Mouse (Mus musculus) cerebellum, adult 9-11 months (tissue): ENCODE measurements around the gene Csf3.
"Not testable (repeated sequence)": the region's sequence is repeated elsewhere in the genome, so short reads cannot be mapped to it uniquely, and the experiment has no call there.

ENCODE experiments used
- DNase-seq: peaks from one replicate; pipeline ENCODE4 v3.0.0; 2022

The Csf3 gene

DNA sequence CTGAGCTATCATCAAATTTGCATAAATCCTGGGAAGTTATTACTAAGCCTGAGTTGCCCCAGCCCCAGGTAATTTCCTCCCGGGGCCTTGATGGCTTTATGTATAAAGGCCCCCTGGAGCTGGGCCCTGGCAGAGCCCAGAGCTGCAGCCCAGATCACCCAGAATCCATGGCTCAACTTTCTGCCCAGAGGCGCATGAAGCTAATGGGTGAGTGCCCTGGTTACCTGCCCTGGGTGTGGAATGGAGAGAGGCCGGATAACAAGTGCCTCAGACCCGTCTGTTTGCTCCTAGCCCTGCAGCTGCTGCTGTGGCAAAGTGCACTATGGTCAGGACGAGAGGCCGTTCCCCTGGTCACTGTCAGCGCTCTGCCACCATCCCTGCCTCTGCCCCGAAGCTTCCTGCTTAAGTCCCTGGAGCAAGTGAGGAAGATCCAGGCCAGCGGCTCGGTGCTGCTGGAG is at the start of gene Csf3:
Gene Csf3, plus strand, starts transcription at position 51 of the 458 bp plus-strand sequence.
- no peak for DNase-seq

GRCm38 (mm10) chr11:98655076-98655475 is 46.0 kb upstream of the Csf3 start:
- not testable (repeated sequence) for DNase-seq

GRCm38 (mm10) chr11:98660517-98660916 is 40.5 kb upstream of the Csf3 start:
- DNase-seq: peak; percentile 40

- DNase-seq: no peak
Measured at GRCm38 (mm10) chr11:98664091-98664490, 37.0 kb upstream of the Csf3 start, which contains the start of gene Gsdma. TSS of gene Gsdma (plus strand) at chr11:98664351.

DNA sequence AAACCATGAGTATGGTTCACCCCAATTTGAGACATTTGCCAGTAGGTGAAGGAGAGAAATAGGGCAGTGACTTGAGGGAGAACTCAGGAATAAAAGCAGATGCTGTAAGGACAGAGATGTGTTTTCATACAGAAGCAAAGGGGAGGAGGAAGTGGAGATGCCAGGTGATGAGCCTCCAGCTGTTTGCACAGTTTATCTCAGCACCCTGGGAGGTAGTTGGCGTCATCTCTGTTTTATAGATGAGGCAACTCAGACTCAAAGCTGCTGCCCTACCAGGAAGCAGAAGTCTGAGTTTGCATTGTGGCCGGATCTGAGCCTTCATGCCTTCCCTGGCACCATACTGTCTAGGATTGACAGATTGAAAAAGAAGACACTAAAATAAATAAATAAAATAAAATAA is 32.1 kb upstream of the Csf3 start:
- no peak for DNase-seq

GRCm38 (mm10) chr11:98671284-98671815 is 29.7 kb upstream of the Csf3 start:
- no peak for DNase-seq

- no peak for DNase-seq
Measured at GRCm38 (mm10) chr11:98671857-98672256, 29.2 kb upstream of the Csf3 start.

- no peak for DNase-seq
Measured at GRCm38 (mm10) chr11:98672482-98672881, 28.6 kb upstream of the Csf3 start.

DNA sequence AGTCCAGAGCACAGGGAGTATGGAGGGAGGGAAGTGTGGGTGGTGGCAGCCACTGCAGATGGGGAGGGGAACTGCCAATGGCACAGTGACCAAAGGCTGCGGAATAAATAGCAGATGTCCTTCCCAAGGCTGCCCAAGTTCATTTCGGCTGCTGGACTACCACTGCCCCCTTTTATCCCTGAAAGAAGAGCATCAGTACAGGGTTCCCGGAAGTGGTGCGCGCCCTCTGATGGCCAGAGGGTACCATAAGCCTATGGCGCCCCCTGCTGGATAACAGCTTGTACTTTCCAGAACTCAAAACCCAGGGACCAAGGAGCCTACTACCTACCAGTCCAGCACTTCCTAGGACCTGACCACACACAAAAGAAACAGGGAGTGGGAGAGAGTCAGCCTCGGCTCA is 27.9 kb upstream of the Csf3 start:
- peak; percentile 42 for DNase-seq

DNA sequence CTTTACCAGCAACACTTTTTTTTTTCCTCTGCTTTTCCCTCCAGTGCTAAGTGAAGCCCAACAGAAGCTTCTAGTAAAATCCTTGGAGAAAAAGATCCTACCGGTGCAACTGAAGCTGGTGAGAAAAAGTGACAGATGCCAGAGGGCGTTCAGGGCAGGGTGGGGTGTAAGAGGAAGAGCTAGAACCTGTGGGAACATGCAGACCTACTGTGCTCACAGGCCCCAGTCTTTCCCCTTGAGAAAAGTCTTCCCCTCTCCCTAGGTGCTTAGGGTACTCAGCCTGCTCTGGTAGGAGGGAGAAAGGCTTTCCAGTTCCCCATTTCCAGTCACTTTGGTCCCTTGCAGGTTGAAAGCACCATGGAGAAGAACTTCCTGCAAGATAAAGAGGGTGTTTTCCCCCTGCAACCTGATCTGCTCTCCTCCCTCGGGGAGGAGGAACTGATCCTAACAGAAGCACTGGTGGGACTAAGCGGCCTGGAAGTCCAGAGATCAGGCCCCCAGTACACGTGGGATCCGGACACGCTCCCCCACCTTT is 25.2 kb upstream of the Csf3 start:
- DNase-seq: no peak

DNA sequence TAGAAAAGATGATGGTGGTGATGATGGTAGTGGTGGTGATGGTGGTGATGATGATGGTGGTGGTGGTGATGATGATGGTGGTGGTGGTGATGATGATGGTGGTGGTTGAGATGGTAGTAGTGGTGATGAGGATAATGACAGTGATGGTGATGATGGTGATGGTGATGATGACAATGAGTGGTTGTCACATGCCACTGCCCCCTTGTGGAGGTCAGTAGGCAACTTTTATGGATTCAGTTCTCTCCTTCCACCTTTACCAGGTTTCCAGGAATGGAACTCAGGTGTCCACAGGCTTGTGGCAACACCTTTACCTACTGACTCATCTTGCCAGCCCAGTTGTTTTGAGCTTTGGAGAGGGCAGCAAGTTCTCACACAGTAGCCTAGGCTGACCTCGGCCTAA is 21.0 kb upstream of the Csf3 start:
- DNase-seq: peak; percentile 27

- DNase-seq: not testable (repeated sequence)
Measured at GRCm38 (mm10) chr11:98680595-98680994, 20.5 kb upstream of the Csf3 start.

DNA sequence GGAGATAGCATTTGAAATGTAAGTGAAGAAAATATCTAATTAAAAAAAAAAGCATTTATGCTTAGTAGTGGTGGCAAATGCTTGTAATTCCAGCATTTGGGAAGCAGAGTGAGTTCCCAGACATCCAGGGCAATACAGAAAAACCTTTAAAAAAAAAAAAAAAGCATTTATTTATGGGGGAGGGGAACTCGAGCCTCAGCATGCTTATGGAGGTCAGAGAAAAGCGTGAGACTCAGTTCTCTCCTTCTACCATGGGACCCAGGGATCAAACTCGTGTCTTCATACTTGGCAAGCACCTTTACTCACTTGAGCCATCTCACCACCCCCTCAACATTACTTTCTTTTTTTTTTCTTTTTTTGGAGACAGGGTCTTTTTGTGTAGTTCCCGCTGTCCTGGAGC is 19.9 kb upstream of the Csf3 start:
- no peak for DNase-seq

GRCm38 (mm10) chr11:98681786-98682745 is 19.0 kb upstream of the Csf3 start, which contains the start of gene Psmd3:
TSS of gene Psmd3 (plus strand) at chr11:98682554.
- DNase-seq: peak; percentile 97

GRCm38 (mm10) chr11:98682811-98683210 is 18.3 kb upstream of the Csf3 start:
- DNase-seq: no peak

- DNase-seq: no peak
Measured at GRCm38 (mm10) chr11:98685642-98686041, 15.4 kb upstream of the Csf3 start.

GRCm38 (mm10) chr11:98686976-98687375 is 14.1 kb upstream of the Csf3 start:
- DNase-seq: no peak

DNA sequence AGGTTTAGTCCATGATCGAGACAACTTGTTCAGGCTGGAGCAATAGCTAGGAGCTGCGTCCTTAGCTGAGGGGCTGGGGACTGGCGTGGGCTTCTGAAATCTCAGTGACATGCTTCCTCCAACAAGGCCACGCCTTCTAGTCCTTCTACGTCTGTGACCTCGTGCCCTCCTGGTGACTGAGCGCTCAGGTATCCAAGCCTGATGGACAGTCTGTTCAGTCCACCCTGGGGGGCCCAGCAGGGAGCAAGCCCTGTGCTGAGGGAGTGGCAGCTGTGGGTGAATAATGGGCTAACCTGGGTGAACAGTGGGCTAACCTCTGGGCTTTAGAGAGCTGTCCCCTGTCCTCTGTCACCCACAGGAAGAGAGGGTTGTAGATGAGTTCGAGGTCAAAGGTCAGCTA is 13.1 kb upstream of the Csf3 start:
- no peak for DNase-seq

DNA sequence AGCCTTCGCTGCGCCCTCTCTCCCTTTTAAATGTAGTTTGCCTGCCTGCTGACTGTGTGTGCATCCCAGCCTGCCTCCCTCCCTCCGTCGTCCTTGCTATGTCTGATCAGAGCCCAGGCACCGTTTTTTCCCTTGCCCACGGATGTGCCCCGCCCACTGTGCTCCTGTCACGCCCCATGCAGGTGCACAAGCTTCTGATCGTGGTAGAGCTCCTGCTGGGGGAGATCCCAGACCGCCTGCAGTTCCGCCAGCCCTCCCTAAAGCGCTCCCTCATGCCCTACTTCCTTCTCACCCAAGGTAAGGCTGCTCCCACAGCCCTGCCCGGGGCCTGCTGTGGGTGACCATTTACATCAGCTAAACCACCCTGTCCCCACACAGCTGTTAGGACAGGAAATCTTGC is 7.9 kb upstream of the Csf3 start:
- peak; percentile 22 for DNase-seq

- no peak for DNase-seq
Measured at GRCm38 (mm10) chr11:98693746-98694145, 7.3 kb upstream of the Csf3 start.

DNA sequence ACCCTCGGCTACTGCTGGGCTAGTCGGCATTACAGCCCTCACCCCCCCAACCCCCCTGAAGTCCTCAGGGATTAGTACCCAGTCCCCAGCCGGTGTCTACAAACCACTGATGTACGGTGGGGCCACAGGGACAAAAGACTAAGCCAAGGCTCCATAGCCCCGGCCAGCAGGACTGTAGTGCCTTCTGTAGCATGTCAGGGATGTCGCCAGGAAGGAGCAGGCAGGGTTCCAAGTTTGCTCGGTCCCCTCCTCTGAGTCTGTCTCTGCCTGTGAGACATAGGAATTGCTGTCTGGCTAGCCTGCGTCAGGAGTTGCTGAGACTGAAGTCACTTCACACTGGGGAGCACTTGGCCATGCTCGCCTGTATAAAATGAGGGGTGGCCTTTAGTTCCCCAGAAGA is 6.8 kb upstream of the Csf3 start:
- no peak for DNase-seq

DNA sequence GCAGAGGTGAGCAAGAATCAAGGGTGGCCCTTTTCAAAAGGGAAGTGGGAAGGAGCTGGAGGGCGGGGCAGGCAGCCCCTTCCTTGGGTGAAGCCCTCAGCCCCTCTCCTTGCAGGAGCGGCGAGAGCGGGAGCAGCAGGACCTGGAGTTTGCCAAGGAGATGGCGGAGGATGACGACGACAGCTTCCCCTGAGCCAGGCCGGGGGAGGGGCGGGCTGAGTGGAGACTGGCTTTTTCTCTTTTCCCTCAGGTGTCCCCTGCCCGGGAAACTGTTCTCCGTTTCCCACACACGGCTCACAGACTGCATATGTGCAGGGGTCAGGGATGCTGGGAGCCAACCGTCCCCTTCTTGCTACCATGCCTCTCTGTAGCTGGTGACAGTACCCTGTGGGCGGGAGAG is 5.7 kb upstream of the Csf3 start:
- DNase-seq: no peak

- DNase-seq: peak; percentile 30
Measured at GRCm38 (mm10) chr11:98696454-98697216, 4.4 kb upstream of the Csf3 start.
